Mouse (Mus musculus): ENCODE data around the gene Brpf1.
A peak's percentile ranks its signal among the peaks of the same experiment; 100 is the strongest.
"Not testable (repeated sequence)": the region's sequence is repeated elsewhere in the genome, so short reads cannot be mapped to it uniquely, and the experiment has no call there.

The Brpf1 gene

DNA sequence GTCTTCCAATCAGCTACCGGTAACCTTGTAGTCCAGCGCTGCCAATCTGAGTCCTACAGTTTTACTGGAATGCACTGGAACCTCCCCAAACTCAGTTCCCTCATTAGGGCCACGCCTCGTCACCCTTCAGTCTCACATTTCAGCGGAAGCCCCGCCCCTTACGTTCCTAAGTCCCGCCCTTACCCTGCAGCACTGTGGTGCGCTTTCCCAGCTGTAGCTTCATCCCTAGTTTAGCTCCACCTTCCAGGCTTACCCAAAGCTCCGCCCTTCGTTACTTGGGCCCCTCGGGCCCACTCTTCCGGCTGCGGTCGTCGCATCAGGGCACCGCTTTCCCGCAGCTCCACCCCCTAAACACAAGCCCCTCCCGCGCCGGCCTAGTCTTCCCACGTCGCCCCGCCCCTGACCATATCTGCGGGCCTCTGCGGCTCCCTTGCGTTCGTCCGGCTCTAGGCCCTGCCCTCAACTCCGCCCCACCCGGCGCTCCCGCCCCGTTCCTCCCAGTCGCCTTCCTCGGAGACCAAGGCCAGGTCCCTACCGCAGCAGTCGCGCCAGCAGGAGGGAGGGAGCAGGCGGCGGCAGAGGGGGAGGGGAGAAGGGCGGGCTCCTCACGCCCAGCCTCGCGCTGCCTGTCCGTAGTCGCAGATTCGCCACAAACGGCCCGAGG is 483 bp upstream of the Brpf1 start:
- peak; percentile 98 for DNase-seq (ENCODE audit: low read depth, low spot score)

DNA sequence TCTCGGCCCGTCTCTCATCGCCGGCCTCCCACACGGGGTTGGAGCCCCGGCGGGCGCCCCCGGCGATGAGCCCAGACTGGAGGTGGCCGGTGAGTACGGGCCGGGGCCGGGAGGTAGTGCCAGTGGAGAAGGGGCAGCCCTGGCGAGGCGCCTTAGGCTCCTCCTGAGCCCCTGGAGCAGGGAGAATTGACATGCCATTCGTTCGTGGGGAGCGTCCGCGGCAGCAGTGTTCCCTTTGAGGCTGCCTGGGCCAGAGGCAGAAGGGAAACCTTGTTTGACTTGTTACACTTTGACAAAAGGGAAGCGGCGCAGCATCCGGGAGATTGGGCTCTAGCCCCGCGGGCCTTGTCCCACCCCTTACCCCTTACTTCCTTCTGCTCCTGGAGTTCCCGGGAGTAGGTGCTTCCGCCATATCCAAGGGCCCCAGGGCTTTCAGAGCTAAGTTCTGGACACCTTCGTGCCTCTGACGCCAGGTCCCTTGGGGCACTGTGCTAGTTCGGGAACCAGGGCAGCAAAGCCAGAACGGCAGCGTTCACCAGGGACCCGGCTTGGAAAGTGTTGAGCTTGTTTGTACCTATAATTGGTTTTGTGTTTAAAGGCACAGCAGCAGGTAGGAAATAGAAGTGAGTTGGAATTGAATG is 664 bp downstream of the Brpf1 start:
- DNase-seq (ENCODE audit: low read depth, low spot score) = no peak

DNA sequence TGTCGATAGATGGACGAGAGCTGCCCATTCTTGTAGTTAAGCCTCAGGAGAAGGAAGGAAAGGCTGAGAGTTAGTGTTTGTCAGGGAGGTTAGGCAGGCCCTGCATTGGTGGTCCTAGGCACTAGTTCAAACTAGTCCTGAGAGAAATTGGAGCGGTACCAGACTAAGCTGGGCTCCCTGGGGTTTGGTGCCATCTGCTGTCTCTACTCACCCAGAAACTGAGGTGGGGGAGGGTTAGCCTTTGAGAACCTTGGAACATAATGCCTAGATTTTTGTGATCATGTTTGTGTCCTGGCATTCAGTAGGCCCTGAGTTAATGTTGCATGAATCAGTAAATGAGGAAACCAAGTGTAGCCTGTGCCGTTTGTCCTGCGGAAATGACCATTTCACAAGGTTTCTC is 1.2 kb downstream of the Brpf1 start:
- no peak for DNase-seq (ENCODE audit: low read depth, low spot score)

DNA sequence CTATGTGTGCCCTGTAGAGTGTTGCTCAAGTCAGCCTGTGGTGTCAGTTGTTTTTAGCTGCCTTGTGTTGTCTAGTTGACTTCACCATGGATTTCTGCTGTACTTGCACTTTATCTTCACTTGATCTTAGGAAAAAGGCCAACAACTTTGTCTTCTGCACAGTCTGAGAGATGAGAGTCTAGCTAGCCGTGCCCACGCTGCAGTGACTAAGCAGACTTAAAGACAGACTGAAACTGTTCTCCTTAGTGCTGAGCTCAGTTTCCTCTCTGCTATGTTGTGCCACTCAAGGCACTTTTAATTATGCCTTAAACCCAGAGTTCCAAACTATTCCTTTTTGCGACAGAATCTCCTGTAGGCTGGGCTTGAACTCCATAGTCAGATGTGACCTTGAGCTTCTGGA is 9.0 kb downstream of the Brpf1 start:
- DNase-seq (ENCODE audit: low read depth, low spot score) = no peak

DNA sequence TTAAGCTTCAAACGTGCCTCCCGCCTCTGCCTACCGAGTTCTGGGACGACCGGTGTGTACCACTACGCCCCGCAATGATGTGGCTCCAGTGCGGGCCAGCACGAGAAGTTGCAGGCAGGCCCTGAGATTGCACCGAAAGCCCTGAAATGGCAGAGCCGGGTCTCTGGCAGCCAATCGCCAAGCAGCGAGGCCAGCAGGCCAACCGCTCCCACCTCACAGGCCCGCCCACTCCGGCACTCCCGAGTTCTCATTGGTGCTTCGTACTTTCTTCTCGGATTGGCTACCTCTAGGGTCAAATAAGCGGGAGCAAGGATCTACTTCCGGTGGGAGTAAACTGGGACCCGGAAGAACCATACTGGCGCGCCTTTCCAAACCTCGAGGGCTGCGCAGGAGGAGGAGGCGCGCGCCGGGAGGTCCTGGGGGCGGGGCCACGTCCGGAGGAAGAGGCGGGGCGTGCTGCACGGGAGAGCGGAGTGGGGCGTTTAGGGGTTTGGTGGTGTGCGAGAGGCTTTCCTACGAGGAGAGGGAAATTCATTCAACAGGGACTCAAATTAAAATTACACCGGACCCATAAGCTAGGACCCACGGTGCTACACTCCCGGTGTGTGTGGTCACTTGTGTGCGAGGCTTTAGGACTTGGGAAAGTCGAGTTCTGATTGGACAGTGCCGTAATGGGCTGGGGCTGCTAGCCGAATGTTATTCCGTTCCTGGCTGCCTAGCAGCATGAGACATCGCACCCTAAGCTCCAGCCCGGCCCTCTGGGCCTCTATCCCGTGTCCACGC is 19.8 kb downstream of the Brpf1 start, which contains the start of gene Ogg1:
Gene Ogg1 (plus strand): TSS at position 440 of the 783 bp plus-strand sequence.
- peak; percentile 96 for DNase-seq (ENCODE audit: low read depth, low spot score)

DNA sequence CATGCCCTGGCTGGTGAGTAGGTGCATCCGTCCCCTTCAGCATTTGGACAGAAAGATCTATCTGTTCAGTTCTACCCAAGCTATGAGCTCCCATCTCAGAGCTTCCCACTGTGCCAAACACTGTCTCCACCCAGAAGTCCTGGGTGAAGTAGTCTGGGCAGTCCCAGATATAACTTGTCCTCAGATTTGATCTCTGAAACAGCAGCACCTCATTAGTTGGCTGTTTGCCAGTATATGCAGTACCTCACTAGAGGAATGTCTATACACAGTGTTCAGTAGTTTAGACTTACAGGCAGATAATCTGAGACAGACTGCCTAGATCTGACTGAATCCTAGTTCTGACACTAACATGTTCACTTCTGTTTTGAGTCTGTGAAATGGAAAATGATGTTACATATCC is 22.5 kb downstream of the Brpf1 start:
- no peak for DNase-seq (ENCODE audit: low read depth, low spot score)

DNA sequence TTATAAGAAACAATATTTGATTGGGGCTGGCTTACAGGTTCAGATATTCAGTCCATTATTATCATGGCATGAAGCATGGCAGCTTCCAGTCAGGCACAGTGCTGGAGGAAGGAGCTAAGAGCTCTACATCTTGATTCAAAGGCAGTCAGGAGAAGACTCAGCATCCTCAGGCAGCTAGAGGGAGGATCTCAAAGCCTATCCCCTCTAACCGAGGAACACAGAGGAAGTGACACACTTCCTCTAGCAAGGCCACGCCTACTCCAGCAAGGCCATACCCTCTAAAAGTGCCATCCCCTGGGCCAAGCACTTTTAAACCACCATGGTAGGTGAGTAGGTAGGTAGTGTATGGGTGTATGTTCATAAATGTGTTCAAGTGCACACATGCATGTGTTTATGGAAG is 23.6 kb downstream of the Brpf1 start:
- no peak for DNase-seq (ENCODE audit: low read depth, low spot score)

DNA sequence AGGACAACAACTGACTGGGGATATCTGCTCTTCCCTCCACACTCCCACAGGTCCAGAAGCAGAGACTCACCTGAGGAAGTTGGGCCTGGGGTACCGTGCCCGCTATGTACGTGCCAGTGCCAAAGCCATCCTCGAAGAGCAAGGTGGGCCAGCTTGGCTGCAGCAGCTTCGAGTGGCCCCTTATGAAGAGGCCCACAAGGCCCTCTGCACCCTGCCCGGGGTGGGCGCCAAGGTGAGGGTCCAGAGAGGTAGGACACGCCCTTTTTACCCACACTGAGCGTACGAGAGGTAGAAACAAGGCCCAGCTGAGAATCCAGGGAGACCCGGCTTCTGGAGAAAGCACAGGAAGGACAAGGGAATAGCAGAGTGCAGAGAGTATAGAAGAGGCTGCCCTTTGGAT is 24.8 kb downstream of the Brpf1 start:
- no peak for DNase-seq (ENCODE audit: low read depth, low spot score)

DNA sequence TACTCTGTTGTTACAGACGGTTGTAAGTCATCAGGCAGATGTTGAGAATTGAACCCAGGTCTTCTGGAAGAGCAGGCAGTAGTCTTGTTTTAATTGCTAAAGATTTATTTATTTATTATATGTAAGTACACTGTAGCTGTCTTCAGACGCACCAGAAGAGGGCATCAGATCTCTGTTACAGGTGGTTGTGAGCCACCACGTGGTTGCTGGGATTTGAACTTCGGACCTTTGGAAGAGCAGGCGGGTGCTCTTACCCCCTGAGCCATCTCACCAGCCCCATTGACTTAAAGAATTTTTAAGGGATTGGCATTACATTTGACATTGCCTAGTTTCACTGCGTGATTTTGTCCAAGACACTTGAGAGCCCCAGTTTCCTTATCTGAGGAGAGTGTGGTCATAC is 25.8 kb downstream of the Brpf1 start:
- DNase-seq (ENCODE audit: low read depth, low spot score) = not testable (repeated sequence)

DNA sequence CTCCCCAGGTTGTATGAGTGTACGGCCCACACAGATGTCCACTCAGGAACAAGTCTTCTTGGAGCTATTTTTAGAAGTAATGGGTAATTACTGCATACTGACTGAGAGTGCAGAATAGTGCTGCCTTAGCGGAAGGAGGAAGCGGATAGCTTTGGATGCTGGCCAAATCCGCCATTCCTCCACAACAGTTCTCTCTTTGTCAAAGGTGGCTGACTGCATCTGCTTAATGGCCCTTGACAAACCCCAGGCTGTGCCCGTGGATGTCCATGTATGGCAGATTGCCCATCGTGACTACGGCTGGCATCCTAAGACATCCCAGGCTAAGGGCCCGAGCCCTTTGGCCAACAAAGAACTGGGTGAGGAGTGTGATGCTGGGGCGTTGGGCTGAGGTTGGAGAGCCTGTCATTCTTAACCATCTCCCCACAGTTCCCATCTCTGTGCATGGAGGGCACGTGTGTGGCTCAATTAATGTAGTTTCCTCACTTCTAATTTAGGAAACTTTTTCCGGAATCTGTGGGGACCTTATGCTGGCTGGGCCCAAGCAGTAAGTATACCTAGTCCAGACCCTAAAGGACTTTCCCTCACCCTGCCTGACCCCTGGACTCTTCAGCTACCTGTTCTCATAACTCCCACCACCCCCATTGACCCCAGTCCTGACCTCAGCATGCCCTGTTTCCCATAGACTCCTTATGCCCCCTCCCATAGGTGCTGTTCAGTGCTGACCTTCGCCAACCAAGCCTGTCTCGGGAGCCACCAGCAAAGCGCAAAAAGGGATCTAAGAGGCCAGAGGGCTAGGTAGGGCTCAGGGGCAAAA is 26.4 kb downstream of the Brpf1 start:
- peak; percentile 23 for DNase-seq (ENCODE audit: low read depth, low spot score)

DNA sequence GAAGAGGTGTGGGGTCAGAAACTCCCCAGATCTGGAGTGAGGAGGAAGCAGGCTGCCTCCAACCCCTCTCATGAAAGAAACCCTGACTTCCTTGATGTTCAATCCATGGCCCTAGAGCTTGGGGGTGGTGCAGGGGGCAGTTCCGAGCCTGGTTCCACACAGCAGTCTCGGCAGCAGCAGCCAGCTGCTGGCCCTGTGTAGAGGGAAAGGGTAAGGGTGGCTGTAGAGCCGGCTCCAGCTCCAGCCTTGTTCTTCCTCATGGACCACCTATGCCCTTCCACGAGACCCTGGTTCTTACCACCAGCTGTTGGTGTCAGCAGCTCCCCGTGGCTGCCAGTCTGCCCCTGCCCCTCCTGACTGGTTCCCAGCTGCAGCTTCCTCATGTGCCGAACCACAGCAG is 27.3 kb downstream of the Brpf1 start:
- DNase-seq (ENCODE audit: low read depth, low spot score) = no peak

DNA sequence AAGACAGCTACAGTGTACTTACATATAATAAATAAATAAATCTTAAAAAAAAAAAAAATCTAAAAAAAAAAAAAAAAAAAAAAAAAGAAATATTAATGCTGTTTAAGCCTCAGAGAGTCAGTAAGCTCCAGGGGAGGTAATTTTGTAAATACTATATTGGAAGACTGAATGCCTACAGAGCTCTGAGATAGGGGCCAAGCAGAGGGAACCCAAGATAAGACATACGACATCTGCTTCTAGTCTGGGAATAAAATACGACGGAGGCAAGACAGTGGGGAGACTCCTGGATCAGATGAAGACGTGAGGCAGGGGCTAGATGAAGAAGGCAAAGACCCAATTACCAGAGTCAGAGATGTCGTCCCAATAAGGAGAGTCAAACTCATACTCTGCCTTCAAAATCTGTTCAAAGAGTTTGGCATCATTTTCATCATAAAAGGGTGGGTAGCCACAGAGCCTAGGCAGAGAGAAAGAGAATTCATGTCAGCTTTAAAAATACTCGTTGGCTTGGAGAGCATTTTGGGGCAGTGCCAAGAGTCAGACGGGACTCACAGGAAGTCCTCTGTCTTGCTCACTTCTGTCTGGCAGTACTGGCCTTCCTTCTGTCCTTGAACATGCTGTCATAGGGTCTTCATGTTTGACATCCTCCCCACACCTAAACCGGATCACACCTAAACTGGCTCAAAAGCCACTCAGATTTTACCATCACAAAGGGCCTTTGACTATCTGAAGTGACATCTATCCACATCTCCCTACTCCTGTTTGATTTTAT is 30.1 kb downstream of the Brpf1 start:
- DNase-seq (ENCODE audit: low read depth, low spot score) = no peak

DNA sequence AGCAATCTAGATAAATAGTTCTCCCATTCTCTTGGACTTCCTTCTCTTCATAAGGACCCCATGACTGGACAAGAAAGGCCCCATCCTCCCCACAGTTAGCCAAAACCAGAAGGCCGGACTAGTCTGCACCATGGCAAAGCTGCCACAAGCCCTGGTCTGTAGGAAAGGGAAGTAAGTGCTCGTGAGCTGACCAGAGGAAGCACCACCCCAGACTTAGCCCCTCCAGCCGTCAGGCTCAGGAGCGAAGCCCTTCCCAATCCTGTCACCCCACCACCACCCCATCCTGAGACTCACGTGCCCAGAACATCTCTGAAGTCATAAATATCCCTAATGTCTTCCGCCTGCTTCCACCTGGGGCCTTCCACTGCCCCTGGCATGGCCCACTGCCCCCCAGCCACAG is 34.6 kb downstream of the Brpf1 start:
- DNase-seq (ENCODE audit: low read depth, low spot score) = no peak

DNA sequence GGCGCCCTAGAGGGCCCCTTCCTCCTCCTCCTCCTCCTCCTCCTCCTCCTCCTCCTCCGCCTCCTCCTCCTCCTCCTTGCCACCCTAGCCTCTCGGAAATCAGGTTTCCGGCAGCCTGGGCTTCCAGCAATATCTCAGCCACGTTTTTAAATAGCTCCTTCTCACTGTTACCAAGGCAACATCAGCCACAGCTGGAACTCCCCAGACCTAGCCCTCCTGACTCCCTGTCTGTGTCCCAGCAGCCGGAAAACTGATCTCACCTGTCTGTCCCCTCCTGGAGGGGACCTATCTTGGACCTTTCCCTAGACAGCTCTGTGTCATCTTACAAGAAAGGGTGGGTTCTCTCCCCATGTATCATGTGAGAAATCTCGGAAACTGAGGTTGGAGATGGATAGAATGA is 35.4 kb downstream of the Brpf1 start:
- DNase-seq (ENCODE audit: low read depth, low spot score) = no peak

DNA sequence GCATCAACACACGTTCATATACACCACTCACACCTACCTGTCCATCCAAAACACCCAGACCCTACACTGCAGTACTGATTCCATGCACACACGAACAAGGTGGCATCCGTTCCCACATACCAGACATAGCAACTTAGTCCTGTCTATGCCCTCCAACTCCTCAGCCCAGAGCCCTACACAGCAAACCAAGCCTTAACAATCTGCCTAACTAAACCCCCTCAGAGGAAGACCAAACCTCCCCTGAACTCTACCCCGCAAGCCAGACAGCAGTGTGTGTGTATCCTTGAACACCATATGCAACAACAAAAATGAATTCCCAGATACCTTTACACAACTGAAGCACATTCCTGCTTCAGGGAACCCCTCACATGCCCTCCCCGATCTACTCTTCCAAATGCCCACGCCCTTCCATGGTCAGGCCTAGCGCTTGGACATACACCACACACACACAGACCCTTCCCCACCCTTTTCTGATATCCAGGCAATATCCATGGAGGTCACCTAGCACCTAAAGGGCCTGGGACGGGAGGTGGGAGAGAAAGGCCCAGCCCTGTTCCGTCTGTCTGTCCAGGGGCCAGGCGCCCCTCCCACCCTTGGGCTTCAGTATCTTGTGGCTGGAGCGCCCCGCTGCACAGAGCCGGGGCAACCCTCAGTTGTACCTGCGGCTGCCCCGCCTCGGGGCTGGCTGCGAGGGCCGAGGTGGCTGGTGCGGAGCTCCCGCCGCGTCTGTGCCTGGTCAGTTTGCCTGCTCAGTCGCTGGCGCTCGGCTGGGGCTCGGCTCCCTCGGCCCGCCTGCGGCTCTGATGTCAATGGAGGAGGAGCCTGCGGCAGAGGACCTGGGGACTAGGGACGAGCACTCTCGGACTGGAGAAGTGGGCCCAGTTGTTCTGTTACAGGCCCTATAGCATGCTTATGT is 36.5 kb downstream of the Brpf1 start, which contains the start of gene Camk1:
Gene Camk1 (minus strand): TSS at position 808 of the 916 bp plus-strand sequence.
- peak; percentile 21 for DNase-seq (ENCODE audit: low read depth, low spot score)

DNA sequence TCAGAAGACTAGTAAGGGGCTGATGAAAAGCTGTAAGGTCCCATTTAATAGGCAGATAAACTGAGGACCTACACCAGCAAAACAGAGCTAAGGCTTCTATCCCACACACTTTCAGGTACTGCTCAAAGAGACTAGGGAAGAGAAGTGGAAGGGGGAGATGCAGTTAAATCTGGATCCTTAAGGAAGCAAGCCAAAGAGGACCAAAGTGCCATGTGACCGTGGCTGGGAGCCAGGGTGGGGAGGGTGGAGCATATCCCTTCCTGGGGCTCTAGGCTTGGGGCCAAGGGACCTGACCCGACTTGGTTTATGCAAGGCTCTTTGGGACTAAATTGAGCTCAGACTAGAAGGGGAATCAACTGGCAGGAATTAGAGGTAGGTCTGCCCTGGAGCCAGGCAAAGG is 37.4 kb downstream of the Brpf1 start:
- no peak for DNase-seq (ENCODE audit: low read depth, low spot score)

DNA sequence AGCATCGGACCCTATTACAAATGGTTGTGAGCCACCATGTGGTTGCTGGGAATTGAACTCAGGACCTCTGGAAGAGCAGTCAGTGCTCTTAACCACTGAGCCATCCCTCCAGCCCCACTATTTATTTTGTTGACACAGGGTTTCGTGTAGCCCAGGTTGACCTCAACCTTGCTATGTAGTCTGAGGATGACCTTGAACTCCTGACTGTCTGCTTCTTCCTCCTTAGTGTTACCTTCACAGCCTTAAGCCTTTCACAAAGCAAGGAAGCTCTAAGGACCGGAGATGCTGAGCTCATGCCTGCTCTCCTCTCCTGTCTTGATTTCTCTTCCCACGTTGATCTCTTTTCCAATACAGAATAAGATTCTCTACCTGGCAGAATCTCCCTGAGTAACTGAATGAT is 40.0 kb downstream of the Brpf1 start:
- no peak for DNase-seq (ENCODE audit: low read depth, low spot score)

DNA sequence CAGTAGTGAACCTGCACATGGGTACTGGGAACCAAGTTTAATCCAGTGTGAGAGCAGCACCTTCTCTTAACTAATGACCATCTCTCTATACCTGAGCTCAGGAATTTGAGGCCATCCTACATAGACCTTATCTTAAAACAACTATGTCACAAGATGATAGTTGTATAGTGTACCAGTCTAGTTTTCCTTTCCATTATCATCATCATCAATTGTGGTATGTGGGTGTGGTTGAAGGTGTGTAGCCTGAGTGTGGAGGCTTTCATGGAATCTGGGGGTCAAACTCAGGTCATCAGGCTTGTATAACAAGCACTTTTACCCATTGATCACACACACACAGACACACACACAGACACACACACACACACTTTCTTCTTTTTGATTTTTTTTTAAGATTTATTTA is 43.6 kb downstream of the Brpf1 start:
- DNase-seq (ENCODE audit: low read depth, low spot score) = no peak

DNA sequence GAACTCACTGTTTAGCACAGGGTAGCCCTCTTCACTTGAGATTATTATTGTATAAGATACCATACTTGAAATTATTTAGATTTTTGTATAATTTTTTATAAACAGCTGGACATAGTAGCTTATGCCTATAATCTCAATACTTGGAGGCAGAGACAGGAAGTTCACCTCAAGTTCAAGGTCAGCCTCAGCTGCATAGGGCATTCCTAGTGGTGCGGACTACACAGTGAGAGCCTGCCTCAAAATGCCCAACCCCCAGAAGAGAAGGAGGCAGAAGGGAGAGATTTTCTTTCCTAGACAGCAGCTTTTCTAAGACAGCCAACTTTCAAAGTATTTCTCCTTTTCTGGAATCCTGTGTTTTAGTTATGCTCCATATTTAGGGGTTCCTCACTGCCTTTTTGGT is 44.2 kb downstream of the Brpf1 start:
- no peak for DNase-seq (ENCODE audit: low read depth, low spot score)

DNA sequence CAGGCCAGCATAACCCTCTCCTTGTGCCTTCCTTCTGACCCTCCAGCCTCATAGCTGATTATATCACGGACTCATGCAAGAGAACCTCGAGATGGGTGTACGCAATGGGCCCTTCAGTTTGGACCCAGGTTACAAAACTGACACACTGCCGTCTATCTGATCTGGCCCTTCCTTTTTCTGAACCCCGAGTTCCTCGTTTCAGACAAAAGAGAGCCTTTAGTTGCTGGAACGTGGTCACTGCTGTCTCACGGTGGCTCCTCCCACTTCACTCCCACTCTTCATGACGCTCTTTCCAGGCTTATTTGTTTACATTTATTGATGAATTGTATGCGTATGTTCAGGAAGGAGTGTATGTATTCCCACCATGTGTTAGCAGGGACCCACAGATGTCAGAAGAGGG is 44.7 kb downstream of the Brpf1 start:
- no peak for DNase-seq (ENCODE audit: low read depth, low spot score)

All from retina, postnatal 7 days (tissue).